Mouse (Mus musculus) bone marrow, adult 2 months (tissue): ENCODE data around the gene Abcg4.

Source experiments
- CTCF ChIP-seq: fragments of 200-500 bp; IDR thresholded peaks from 2 replicates; pipeline ENCODE4 v1.5.1; 2011; ENCODE audit warnings: low read length, control low read depth; ENCODE audit not compliant: control insufficient read depth, insufficient read depth
- POLR2A ChIP-seq: fragments of 200-500 bp; IDR thresholded peaks from 2 replicates; pipeline ENCODE4 v1.6.1; 2011; ENCODE audit warnings: low read depth, mild to moderate bottlenecking, control low read depth, low read length, borderline replicate concordance; ENCODE audit not compliant: control insufficient read depth

DNA sequence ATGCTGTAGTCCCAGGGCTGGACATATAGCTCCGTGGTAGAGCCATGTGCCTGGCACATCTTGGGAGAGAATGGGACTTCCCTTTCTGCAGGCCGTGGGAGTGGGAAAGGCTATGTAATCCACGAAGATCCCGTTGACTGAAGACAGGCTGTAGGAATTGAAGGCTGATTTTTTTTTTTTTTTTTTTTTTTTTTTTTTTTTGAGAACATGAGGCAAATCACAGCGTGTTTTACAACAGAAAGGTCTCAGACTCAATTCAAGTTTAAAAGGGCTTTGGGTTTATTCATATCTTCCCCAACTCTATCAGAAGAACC lies 47.6 kb upstream of the Abcg4 start:
- TF ChIP-seq POLR2A = no peak
- TF ChIP-seq CTCF = no peak
